Mouse (Mus musculus) ES-Bruce4 (cell line): ENCODE measurements at regions not wholly inside any gene's neighbourhood (a gene's known extent, or its start where the extent isn't known, plus 50 kb on each side); places are given as distances from the start of the nearest gene placed in this dataset.

Experiments
- H3K27ac ChIP-seq: 2 replicates; pipeline ENCODE4 v1.5.1; 2012; ENCODE audit warnings: low read length, inconsistent platforms; ENCODE audit not compliant: insufficient read depth
- H3K27me3 ChIP-seq: 2 replicates; pipeline ENCODE4 v1.6.1; 2012; ENCODE audit warnings: mild to moderate bottlenecking, low read length, inconsistent platforms; ENCODE audit not compliant: control insufficient read depth, poor library complexity, insufficient read depth, severe bottlenecking
- H3K36me3 ChIP-seq: 2 replicates; pipeline ENCODE4 v1.6.1; 2012; ENCODE audit warnings: inconsistent platforms, mild to moderate bottlenecking, low read length, moderate library complexity; ENCODE audit not compliant: control insufficient read depth, poor library complexity, insufficient read depth, severe bottlenecking
- H3K4me1 ChIP-seq: one replicate; pipeline ENCODE4 v1.8.1; 2011; ENCODE audit warnings: low read length; ENCODE audit not compliant: control insufficient read depth, insufficient read depth
- H3K4me3 ChIP-seq: 2 replicates; pipeline ENCODE4 v1.5.1; 2011; ENCODE audit warnings: low read depth, mild to moderate bottlenecking, low read length
- H3K9ac ChIP-seq: 2 replicates; pipeline ENCODE4 v1.6.1; 2012; ENCODE audit warnings: low read depth, mild to moderate bottlenecking, inconsistent platforms; ENCODE audit not compliant: poor library complexity, severe bottlenecking
- H3K9me3 ChIP-seq: replicated peaks from 2 replicates; pipeline ENCODE4 v1.6.1; 2012; ENCODE audit warnings: mild to moderate bottlenecking, low read length, inconsistent platforms; ENCODE audit not compliant: control insufficient read depth, poor library complexity, insufficient read depth, severe bottlenecking
- CTCF ChIP-seq: IDR thresholded peaks from one replicate; pipeline ENCODE4 v1.8.1; 2011; ENCODE audit warnings: low read depth, low read length
- EP300 ChIP-seq: IDR thresholded peaks from 2 replicates; pipeline ENCODE4 v1.6.1; 2011; ENCODE audit warnings: low read depth, low read length; ENCODE audit not compliant: insufficient read depth
- POLR2A ChIP-seq: IDR thresholded peaks from one replicate; pipeline ENCODE4 v1.8.1; 2011; ENCODE audit warnings: low read length; ENCODE audit not compliant: insufficient read depth

GRCm38 (mm10) chr7:72027006-72027405 is 279.4 kb downstream of the Mctp2 start:
- TF ChIP-seq EP300 (no peak), CTCF (no peak), POLR2A (no peak)
- H3K4me3 ChIP-seq = no peak overlapping the region
- no peak overlapping the region for H3K27ac ChIP-seq
- H3K27me3 ChIP-seq = no peaks in the 10 kb centered on the region
- H3K36me3 ChIP-seq = no peaks in the 10 kb centered on the region
- H3K9me3 ChIP-seq = no peaks in the 10 kb centered on the region
- H3K9ac ChIP-seq = no peak overlapping the region
- H3K4me1 ChIP-seq = no peaks in the 10 kb centered on the region

- no peaks in the 10 kb centered on the region for H3K4me1 ChIP-seq
- no peaks in the 10 kb centered on the region for H3K27me3 ChIP-seq
- H3K9me3 ChIP-seq = no peaks in the 10 kb centered on the region
- H3K4me3 ChIP-seq = no peak overlapping the region
- no peaks in the 10 kb centered on the region for H3K36me3 ChIP-seq
- no peak for TF ChIP-seq EP300
- no peak for TF ChIP-seq POLR2A
- no peak for TF ChIP-seq CTCF
- no peak overlapping the region for H3K27ac ChIP-seq
- no peak overlapping the region for H3K9ac ChIP-seq
These were observed 297.3 kb downstream of the Mctp2 start for GRCm38 (mm10) chr7:72009115-72009514.

GRCm38 (mm10) chr7:72004311-72004710 is 302.1 kb downstream of the Mctp2 start:
- no peak for TF ChIP-seq POLR2A
- TF ChIP-seq EP300 = no peak
- TF ChIP-seq CTCF = no peak
- H3K27me3 ChIP-seq = no peaks in the 10 kb centered on the region
- H3K36me3 ChIP-seq = no peaks in the 10 kb centered on the region
- no peaks in the 10 kb centered on the region for H3K4me1 ChIP-seq
- no peak overlapping the region for H3K9ac ChIP-seq
- H3K27ac ChIP-seq = peak overlapping the region; percentile 38; the same call in 1 of the 2 replicates
- no peaks in the 10 kb centered on the region for H3K9me3 ChIP-seq
- H3K4me3 ChIP-seq = no peak overlapping the region

GRCm38 (mm10) chr7:71992526-71992925 is 313.9 kb downstream of the Mctp2 start:
- H3K4me1 ChIP-seq = peaks cover 11% of the 10 kb centered on the region
- H3K36me3 ChIP-seq = no peaks in the 10 kb centered on the region
- H3K9ac ChIP-seq = no peak overlapping the region
- H3K27ac ChIP-seq = peak overlapping the region; percentile 98
- no peak for TF ChIP-seq CTCF
- TF ChIP-seq POLR2A = no peak
- TF ChIP-seq EP300 = no peak
- H3K4me3 ChIP-seq = no peak overlapping the region
- peaks cover 16% of the 10 kb centered on the region for H3K9me3 ChIP-seq
- H3K27me3 ChIP-seq = no peaks in the 10 kb centered on the region; the same call in 1 of the 2 replicates

- Histone ChIP-seq H3K27ac (peak overlapping the region; percentile 98), H3K4me1 (peaks cover 11% of the 10 kb centered on the region), H3K36me3 (no peaks in the 10 kb centered on the region), H3K4me3 (no peak overlapping the region), H3K9ac (no peak overlapping the region), H3K27me3 (no peaks in the 10 kb centered on the region; the same call in 1 of the 2 replicates), H3K9me3 (peaks cover 23% of the 10 kb centered on the region)
- TF ChIP-seq EP300 (peak; percentile 60; the same call in 1 of the 2 replicates), POLR2A (no peak), CTCF (no peak)
These were observed 314.6 kb downstream of the Mctp2 start for GRCm38 (mm10) chr7:71991835-71992234.

- Histone ChIP-seq H3K9me3 (peaks cover 26% of the 10 kb centered on the region), H3K4me3 (no peak overlapping the region), H3K9ac (no peak overlapping the region), H3K27me3 (no peaks in the 10 kb centered on the region; the same call in 1 of the 2 replicates), H3K27ac (no peak overlapping the region), H3K36me3 (no peaks in the 10 kb centered on the region), H3K4me1 (peaks cover 11% of the 10 kb centered on the region)
- TF ChIP-seq POLR2A (no peak), CTCF (no peak), EP300 (no peak)
These were observed 315.2 kb downstream of the Mctp2 start for GRCm38 (mm10) chr7:71991206-71991605.
